Mouse (Mus musculus): Measurements from ENCODE around the gene En1.

En1 gene

DNA sequence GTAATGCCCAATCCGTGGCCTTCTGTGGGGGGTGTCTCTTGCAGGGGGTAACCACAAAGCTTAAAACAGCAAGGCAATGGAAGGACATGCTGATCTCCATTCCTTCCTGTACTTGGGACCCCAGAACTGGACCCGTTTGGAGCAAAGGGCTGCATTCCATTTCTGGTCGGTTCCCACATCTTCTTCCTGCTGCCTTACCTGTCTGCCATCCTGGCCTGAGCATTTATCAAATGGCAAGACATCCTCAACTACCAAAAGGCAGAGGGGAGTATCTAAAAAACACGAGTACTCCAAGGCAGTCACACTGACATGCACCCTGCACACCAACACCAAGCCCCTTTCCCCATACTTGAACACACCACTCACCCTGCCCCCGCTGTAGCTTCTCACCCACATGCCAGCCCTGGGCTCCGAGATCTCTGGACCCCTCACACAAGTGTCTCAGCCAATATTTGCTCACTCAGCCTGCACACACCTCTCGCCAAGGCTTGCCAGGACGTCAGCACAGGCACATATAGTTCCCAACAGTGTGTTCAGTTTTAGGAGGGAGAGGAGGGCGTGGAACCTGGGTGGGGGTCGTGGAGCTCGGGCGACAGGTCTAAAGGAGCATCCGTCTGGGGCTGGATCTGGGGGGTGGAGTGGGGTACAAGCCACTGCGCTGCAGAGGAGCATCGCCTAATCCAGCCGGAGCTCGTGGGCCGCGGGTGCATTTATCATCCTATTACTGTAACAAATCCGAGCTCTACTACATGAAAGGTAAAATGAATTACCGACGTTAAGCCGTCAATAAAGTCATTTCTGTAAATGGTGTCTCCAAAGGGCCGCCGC lies 2.7 kb upstream of the En1 start:
- in situ Hi-C loops (cut with MboI; ENCODE audit: low sequenced_read_pairs) = loop anchor here (25.0 kb wide), 1 partner anchor 788 kb away; no protein-coding TSS in a partner anchor

DNA sequence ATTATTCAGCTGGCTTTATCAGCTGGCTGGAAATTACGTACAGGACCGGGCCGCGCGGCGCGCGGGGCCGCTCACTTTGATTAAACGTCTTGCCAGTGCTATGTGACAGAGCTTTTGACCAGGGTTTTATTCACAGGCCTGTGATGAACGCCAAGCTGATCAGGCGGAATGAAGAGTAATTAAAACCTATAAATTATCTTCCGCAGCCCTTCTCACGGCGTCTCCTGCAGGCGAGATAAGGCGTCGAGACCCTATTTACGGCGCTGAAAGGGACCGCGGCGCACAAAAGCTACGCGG lies 2.1 kb upstream of the En1 start:
- in situ Hi-C loops (cut with MboI; ENCODE audit: low sequenced_read_pairs) = no loop called here

DNA sequence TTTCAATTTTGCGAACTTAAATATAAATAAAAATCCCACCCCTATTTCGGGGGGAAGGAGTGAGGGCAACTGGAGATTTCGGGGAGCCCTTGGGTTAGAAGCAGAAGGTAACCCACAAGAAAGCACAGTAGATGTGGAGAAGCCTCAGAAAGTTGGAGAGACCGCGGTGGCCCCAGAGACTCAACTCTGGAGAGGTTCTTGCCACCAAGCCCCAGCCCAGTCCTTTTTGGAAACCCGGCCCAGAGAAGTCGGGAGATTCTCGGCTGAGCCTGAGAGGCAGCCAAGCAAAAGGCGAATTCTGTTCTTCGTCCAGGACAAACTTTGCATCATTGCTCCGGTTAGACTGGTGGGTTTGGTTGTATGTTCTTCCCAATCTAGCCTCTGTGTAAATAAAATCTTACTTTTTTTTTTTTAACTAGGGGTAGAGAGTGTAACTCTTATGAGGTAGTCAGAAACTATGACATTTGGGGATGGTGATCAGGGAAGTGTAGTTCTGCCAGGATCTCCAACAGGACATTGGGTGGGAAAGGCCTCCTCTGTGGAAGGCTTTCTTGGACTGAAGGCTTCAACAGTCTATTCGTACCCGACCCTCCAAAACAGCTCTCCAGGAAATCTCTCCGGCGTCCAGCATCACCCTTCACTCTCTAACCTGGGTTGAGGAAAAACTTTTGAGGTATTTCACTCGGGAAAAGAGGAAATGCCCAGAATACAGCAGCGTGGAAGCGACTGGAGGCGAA lies 1.5 kb upstream of the En1 start:
- in situ Hi-C loops (cut with MboI; ENCODE audit: low sequenced_read_pairs) = no loop called here

DNA sequence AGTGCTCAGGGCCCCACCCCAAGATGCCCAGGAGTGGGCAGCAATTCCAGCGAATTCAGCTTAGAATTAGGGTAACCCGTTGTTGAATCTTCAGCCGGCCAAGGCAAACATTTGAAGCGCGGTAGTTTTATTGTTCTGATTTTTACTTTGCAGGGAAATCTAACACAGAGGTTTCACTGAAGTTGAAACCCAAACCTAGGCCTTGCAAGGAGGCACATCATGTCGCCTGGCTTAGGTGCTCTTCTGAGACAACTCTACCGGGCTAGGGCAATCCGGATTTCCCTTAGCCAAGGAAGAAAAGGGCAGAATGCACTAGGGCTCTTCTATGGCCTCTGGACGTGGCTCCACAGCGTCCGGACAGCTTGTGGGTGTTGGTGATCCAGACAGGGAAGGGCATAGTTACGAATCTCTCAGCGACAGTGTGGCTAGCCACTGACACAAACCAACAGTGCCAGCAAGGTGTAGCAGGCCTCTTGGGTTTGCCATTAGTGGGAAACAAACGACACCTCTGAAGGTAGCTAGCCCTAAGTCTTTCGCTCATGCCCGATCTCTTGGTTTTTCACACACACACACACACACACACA lies 873 bp upstream of the En1 start:
- in situ Hi-C loops (cut with MboI; ENCODE audit: low sequenced_read_pairs) = no loop called here

DNA sequence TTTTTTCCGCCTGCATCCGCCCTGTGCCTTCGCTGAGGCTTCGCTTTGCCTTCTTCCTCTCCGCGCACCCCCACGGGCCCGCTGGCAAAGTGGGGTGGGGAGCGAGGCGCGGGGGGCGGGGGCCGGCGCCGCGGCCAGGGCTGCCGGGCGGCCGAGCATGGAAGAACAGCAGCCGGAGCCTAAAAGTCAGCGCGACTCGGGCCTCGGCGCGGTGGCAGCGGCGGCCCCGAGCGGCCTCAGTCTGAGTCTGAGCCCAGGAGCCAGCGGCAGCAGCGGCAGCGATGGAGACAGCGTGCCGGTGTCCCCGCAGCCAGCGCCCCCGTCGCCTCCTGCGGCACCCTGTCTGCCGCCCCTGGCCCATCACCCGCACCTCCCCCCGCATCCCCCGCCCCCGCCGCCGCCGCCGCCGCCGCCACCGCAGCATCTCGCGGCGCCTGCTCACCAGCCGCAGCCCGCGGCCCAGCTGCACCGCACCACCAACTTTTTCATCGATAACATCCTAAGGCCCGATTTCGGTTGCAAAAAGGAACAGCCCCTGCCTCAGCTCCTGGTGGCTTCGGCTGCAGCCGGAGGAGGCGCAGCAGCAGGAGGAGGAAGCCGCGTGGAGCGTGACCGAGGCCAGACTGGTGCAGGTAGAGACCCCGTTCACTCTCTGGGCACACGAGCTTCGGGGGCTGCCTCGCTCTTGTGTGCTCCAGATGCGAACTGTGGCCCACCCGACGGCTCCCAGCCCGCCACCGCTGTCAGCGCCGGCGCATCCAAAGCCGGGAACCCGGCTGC lies 848 bp downstream of the En1 start:
- in situ Hi-C loops (cut with MboI; ENCODE audit: low sequenced_read_pairs) = no loop called here

DNA sequence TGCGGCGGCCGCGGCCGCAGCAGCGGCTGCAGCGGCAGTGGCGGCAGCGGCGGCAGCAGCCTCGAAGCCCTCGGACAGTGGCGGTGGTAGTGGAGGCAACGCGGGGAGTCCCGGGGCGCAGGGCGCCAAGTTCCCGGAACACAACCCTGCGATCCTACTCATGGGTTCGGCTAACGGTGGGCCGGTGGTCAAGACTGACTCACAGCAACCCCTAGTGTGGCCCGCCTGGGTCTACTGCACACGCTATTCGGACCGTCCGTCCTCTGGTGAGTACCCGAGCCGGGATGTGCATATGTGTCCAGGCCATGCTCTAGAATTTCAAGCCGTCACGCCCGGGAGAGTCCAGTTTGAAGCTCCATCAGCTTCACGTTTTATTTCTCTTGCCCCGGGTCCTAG lies 1.4 kb downstream of the En1 start:
- in situ Hi-C loops (cut with MboI; ENCODE audit: low sequenced_read_pairs) = no loop called here

DNA sequence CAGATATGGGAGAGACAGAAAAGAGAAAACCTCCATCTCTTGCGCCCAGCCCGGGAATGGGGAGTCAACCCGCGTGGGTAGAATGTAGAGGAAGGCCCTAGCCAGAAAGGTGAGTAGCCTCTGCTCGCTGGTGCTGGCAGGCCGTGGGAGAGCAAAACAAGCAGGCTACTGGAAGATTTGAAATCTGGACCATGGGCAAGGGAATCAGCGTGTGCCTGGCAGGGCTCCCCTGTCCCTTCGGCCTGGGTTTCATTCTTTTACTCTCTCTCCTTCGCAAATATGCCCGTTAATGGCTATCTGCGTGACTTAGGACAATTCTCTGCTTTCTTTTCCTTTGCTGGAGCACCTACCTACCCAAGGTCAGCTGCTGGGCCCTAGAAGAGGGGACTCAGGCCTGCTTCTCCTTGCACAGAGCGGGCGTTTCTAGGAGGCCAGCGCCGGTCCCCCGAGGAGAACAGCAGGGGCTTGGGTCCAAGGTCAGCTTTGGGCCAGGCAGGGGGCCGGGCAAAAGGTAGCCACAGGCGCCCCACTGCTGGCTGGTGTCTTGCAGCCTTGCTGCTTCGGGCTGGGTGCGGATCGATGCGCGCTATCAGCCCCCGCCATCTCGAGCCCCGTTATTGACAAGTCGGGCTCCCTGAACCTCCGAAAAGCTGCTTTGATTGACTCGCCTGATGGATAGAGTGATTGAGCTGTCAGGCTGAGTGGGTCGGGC lies 2.4 kb downstream of the En1 start:
- in situ Hi-C loops (cut with MboI; ENCODE audit: low sequenced_read_pairs) = no loop called here

DNA sequence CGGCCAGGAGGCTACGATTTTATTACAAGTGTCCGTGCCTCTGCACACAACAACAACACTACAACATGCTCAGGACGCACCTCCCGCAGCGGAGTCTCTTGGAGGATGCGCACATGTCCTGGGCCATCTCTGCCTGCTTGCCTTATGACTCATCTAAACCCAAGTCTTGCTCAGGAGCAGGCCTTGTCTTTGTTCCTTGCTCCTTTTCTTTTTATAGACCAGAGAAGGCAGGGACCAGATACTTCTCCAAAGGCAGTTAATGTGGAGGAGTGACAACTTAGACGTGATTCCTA lies 2.9 kb downstream of the En1 start:
- in situ Hi-C loops (cut with MboI; ENCODE audit: low sequenced_read_pairs) = no loop called here

DNA sequence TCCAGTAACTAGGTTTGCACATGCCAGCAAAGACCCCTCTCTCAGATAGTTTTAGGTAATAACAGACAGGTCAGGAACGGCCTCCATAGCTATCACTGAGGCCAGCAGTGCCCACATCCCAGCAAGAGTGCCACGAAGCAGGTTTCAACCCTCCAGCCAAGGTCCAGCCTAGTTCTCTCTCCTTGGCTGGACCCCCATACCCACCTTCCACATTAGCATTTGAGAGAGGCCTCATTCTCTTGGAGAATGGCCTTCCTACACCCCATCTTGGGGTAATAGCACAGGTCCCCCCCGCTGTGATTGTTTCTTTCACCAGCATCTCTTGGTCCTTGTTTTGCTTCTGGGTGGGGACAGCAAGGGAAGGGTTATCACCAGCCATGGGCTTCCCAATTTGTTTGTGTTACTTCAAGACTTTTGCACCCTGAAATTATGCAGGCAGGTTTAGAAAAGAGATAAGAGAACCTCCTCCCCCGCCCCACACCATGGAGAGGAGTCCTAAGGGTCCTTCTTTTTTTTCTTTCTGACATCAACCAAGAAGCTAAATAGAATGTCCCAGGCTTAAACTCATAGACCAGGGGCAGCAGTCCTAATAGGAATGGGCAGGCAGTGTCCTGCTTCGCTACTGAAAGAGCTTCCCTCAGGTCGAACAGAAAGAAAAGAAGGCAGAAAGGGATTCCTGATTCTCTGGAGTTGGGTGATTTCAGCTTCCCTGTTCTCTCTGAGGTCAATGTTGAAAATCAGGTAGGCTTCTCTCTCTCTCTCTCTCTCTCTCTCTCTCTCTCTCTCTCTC lies 3.5 kb downstream of the En1 start:
- in situ Hi-C loops (cut with MboI; ENCODE audit: low sequenced_read_pairs) = no loop called here

DNA sequence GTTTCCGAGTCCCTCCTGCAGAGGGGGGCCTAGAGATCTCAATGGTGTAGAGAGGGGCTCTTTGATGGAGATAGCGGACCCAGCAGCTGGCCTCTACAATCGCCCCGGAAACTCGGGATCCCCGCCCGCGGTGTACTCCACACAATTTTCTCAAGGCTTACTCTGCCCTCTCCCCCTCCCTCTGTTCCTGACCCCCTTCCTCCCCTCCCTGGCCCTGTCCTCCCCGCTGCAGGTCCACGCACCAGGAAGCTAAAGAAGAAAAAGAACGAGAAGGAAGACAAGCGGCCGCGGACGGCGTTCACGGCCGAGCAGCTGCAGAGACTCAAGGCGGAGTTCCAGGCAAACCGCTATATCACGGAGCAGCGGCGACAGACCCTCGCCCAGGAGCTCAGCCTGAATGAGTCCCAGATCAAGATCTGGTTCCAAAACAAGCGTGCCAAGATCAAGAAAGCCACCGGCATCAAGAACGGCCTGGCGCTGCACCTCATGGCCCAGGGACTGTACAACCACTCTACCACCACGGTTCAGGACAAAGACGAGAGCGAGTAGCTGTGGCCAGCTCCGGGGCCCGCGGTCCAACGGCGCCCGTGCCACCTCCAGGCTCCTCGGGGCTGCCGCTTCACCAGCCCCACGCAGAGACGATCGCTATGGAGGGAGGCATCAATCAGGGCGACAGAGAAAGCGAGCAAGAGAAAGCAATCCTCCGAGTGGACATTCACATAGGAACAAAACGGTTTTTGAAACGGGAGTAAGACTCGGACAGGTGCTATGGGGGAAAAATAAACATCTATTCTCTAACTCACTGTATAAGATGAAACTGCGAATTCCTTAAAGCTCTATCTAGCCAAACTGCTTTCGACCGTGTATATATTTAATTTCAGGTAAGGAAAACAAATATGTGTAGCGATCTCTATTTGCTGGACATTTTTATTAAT lies 4.7 kb downstream of the En1 start:
- in situ Hi-C loops (cut with MboI; ENCODE audit: low sequenced_read_pairs) = no loop called here

DNA sequence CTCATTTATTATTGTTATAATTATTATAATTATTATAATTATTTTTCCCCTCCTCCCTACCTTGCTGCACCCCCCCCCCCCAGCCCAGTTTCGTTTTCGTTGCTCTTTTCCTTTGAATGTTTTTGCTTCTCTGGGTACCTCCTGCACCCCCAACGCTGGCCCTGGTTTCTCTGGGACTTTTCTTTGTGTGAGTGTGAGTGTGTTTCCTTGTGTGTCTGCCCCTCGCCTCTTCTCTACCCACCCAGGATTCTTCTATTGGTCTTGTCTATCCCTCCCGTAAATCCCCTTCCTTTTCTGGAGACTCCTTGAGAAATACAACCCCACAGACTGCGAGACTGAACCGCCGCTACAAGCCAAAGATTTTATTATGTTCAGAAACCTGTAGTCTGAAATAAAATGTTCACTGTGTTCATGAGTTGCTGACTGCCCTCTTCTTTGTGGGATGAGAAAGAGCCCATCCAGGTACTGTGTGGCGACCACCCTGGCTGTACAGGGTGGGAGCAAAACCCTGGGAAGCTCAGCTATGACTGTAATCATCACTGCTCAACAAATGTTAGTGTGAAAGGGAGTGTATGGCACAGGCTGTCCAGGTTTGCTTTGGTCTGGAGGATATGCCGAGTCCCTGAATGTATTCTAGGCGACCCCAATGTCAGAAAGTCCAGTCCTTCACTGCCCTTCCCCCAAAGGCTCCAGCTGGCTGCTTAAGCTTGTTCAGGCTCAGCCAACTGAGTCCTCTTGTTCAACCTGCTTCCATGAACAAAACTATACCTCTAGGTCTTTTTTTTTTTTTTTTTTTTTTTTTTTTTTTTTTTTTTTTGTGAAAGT lies 5.6 kb downstream of the En1 start:
- in situ Hi-C loops (cut with MboI; ENCODE audit: low sequenced_read_pairs) = no loop called here

DNA sequence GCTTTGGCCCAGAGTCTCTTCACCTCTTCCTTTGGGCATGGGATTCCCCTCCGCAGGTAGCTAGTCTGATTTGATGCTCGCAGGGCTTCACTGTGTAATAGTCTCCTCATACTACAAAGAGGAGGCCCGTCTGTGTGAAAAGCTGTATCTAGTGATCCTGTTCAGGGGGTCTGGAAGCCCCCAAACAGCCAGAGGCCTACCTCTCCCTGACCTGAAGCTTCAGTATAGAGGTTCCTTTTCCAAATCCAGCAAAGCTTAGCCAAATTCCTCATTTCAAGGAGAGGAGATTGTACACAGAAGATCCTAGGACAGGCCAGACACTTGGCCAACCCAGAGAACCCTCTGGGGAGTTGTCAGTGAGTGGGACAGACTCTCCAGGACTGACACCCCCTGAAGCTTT lies 6.2 kb downstream of the En1 start:
- in situ Hi-C loops (cut with MboI; ENCODE audit: low sequenced_read_pairs) = no loop called here

DNA sequence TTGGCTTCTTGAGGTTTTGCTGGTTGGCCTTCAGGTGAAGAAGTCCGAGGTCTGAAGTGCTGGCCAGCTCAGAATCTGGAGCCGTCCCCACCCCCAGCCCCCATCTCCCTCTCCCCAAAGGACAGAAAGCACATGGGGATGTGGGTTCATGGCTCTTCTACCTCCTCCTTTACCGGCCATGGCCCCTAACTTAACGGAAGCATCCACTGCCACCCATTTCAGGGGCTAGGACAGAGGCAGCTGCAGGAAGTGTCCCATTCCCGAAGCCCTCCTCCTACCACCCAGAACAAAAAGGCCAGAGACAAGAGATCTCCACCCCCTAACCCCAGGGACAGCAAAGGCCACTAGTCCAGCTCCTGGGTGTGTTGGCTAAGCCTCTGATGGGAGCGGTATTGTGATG lies 7.4 kb downstream of the En1 start:
- in situ Hi-C loops (cut with MboI; ENCODE audit: low sequenced_read_pairs) = no loop called here

DNA sequence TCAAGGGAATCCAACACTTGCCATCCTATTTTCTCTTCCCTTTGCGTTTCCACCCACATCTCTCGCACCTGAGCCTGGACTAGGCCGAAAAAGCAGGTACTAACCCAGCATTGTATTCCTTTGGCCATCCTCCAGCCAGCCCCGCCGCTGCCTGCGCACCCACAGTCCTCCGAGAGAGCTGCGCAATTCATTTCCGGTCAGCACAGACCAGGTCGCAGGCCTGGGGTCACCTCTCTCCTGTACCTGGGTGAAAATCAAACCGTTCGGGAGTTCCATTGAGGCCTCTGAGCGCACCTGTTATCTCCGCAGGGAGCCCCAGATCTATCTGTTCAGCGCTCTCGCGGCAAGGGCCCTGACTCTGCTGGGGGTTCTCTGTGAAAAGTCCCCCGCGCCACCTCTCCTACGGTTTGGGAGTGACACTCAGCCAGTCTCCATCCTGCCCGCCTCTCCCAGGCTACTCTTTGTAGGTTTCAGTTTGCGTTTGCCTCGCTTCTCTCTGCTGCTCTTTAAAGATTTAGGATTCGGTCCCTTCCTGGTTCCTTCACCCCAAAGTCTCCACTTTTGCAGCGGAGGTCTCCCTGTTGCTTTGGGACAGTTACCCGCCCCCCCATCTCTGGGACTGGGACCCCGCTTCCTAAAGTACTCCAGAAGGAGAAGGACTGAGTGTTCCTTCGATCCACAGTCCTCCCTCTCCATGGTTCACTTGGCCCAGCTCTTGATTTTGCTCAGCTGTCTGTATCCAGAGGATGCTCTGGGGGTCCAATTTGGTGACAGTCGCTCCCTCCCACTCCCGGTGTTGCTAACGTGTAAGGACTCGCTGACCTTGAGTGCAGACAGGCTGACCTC lies 11.5 kb downstream of the En1 start:
- in situ Hi-C loops (cut with MboI; ENCODE audit: low sequenced_read_pairs) = no loop called here

DNA sequence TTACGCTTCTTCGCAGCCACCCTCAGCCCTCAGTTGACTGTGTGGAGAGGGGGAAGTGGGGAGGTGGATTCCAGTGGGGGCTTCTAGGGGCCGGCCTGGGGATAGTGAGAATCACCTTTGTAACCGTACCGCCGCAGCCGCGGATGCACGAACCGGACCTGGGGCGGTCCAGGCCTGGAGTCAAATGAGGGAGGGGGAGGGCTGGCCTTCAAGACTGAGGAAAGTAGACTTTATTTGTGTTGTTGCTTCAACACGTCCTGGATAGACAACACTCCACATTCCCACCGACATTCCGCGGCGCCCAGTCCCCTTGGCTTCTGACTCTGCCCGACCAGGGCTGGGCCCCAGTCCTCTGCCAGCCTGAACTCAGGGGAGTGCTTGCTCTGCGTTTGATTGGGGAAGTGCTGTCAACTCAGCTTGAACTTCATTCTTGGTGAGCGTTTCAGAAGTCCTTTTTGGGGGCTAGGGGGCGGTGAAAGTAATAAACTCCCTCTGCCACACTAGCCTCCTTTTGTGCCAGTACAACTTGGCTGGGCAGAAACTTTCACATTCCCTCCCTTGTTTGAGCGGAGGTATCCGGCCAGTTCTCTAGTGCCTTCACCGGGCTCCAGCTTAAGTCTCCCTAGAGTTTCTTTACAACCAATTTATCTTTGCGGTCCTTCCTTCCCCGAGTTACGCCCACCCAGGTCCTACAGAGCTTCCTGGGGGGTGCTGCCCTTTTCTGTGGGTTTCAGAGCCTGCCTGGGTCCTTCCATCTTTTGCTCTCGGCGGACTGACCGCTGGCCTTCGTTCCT lies 12.3 kb downstream of the En1 start:
- in situ Hi-C loops (cut with MboI; ENCODE audit: low sequenced_read_pairs) = no loop called here

DNA sequence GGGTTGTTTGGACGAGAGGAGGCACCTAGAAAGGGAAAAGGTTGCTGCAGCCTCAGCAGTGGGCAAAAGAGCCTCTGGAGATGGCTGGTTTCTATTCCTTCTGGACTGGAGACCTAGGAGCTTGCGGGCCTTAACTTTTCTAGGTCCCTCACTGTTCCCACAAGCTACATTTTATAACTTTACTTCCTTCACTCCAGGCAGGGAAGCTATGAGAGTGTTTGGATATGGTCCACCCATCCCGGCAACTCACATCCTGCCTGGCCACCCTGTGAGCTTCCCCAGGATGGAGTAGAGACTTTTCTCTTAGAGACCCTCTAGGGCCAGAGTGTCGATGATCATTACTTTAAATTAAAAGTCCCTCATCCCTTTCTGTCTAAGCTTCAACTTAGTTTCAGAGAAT lies 13.3 kb downstream of the En1 start:
- in situ Hi-C loops (cut with MboI; ENCODE audit: low sequenced_read_pairs) = no loop called here

DNA sequence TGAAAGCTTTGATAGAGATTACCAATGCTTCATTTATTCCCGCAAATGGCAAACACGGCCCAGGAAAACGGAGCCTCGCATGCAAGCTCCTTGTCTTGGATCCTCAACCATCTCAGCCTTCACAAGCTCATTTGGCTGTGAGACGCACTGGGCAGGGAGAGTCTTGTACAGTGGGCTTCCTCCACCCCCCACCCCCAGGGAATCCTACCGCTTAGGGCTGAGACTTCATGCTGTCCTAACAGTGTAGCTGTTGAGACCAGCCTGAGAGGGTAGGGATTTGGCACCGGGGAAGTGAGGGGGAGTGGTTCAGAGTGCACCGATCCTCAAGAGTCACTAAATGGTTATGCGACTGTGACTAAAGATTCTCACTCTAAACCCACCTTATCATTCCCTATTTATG lies 13.7 kb downstream of the En1 start:
- in situ Hi-C loops (cut with MboI; ENCODE audit: low sequenced_read_pairs) = no loop called here
